Mouse (Mus musculus) embryo, embryonic 9.5 days (tissue): ENCODE data around the gene Serpine1.

Source experiments
- DNase-seq: peaks from one replicate; pipeline ENCODE4 v3.0.0-alpha.2; 2017; ENCODE audit errors: extremely low spot score

Gene Serpine1

GRCm38 (mm10) chr5:137096037-137096436 lies 24.0 kb upstream of the Serpine1 start:
- DNase-seq: no peak

DNA sequence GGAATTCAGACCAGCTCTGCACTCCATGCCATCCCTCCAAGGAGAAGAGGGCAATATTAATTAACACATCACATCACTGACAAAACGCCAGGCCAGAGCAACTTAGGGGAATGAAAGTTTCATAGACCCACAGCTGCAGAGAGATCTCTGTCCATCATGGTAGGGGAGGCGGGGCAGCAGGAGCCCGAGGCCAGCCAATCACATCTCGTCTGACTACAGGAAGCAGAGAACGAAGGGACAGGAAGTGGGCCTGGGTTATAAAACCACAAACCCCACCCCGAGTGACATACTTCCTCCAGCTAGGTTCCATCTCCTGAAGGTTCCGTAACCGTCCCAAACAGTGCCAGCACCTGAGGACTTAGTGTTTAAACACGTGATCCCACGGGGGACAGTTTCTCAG lies 23.1 kb upstream of the Serpine1 start:
- DNase-seq: no peak

- no peak for DNase-seq
These were observed 21.7 kb upstream of the Serpine1 start for GRCm38 (mm10) chr5:137093720-137094119.

DNA sequence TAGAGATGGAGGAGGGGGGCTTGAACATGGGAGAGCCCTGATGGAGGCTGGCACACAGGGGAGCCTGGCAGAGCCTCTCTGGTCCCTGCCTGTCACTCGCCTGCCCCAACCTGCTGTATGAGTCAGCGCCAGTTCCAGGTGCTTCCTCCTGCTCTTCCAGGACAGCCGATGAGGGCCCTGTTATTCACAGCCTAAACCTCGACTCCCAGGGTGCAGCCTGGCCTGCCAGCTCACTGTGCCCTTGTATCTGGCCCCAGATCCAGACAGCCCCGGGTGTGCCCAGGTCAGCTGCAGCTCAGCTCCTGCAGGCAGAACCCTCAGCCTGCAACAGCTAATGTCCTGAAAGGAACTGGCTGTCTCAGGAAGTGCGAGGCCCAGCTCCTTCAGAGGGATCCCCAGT lies 19.5 kb upstream of the Serpine1 start:
- DNase-seq: no peak

- no peak for DNase-seq
These were observed 18.8 kb upstream of the Serpine1 start for GRCm38 (mm10) chr5:137090870-137091269.

DNA sequence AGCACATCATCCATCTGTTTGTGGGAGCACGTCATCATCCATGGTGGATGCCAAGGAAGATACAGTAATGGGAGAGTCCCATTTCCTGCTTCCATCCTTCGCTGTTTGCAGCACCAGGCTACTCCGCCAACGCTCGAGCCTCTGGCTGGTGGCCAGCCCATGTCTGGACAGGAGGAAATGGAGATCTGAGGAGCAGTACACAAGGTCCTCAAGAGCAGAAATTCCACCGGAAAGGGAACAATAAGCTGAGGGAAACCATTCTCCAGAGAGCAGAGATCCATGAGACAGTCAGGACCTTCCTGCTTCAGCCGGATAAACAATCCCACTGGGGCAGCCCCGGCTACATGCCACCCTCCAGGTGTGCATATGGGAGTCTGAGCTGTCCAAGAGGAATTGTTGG lies 15.3 kb upstream of the Serpine1 start:
- DNase-seq: no peak

DNA sequence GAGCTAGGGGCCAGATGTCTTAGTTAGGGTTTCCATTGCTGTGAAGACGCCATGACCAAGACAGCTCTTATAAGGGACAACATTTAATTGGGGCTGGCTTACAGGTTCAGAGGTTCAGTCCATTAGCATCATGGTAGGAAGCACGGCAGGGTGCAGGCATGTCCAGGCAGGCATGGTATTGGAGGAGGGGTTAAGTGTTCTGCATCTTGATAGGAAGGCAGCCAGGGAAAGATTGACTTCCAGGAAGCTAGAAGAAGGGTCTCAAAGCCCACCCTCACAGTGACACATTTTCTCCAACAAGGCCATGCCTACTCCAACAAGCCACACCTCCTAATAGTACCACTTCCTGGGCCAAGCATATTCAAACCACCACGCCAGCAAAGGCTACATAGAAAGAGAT lies 13.7 kb upstream of the Serpine1 start:
- no peak for DNase-seq

DNA sequence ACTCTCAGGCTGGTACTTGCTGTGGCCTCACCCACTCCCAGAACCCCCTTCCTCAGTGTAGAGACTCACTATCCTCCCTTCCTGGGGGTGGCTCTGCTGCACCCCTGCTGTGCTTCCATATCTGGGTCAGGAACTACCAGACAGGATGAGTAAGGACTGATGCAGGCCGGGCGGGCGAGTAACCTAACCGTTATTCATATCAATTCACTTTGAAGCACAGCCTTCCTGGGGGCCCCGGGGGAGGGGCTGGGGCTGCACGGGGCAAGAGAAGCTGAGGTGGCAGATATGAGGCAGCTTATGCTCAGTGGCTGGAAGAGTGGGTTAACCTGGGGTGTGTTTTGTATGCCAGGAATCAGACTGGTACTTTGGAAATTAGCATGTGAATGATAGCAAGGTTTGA lies 13.0 kb upstream of the Serpine1 start:
- no peak for DNase-seq

DNA sequence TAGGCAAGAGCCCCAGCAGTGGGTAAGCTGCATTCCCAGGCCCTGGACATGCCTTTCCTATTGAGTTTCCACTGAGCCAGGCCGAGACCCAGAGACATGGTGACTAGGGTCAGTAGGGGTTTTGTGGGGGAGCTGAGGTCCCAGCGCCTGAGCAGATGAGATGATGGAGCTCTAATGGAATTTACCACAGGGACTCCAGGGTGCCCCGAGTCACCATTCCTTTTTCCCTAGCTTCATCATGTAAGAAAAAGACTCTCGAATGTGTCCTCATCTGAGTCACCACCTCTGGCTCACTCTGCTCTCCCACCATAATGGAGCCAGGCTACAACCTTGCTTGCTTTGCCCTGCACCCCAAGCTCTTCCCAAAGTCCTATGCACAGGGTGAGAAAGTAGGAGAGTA lies 11.0 kb upstream of the Serpine1 start:
- DNase-seq: no peak

DNA sequence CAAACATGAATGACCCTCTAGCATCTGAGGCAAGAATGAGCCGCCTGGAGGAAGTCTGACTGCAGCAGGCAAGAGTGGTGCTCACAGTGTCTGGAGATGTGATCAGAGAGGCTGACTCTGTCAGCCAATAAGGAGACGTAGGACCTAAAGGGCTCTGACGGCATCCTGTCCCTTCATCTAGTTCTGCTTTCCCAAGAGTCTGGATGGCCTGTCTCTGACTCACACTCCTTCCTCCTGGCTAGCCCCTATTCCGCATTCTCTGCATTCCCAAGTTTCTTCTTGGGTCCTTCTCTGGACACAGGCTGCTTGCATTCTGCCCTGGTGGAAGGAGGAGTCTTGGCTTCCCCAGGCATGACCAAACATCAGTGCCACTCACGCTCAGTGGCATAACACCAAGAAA lies 7.8 kb upstream of the Serpine1 start:
- no peak for DNase-seq

DNA sequence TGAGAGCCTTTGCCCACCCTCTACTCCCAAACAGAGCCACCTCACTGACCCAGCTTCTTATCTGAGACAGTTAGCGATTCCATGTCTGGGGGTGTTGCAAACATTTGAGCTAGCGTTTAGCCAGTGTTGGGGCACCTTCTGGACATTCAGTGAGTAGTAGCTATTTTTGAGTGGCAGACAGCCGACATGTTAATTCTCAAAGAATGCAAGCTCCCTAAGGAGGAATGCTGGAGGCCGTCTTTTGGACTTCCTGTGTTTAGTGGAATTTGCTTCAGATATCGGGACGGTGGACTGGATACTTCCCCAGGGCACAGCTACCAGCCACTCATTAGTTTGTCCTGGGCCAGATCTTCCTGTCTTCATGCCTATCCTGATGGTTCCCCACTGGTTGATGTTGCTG lies 6.5 kb upstream of the Serpine1 start:
- DNase-seq: no peak

- no peak for DNase-seq
These were observed 6.0 kb upstream of the Serpine1 start for GRCm38 (mm10) chr5:137078041-137078440.

DNA sequence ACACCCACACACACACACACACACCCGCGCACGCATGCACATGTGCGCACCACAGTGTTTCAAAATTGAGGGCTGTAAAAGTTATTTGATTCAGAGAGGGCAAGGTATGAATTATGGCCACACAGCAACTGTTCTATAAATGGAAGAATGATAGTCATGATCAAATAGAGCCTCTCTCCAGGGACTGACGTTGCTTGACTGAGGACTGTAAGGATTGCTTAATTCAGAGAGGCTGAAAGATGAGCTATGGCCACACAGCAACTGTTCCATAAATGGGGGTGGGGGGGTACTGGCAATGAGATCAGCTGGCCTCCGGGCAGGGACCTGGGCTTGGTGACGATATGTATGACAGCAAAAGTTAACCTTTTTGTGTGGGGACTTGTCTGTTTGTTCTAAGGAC lies 5.1 kb upstream of the Serpine1 start:
- DNase-seq: no peak

GRCm38 (mm10) chr5:137076191-137076930 lies 4.3 kb upstream of the Serpine1 start:
- peak; percentile 32 for DNase-seq

- DNase-seq: no peak
These were observed 3.7 kb upstream of the Serpine1 start for GRCm38 (mm10) chr5:137075726-137076125.

GRCm38 (mm10) chr5:137074191-137074651 lies 2.2 kb upstream of the Serpine1 start:
- no peak for DNase-seq

DNA sequence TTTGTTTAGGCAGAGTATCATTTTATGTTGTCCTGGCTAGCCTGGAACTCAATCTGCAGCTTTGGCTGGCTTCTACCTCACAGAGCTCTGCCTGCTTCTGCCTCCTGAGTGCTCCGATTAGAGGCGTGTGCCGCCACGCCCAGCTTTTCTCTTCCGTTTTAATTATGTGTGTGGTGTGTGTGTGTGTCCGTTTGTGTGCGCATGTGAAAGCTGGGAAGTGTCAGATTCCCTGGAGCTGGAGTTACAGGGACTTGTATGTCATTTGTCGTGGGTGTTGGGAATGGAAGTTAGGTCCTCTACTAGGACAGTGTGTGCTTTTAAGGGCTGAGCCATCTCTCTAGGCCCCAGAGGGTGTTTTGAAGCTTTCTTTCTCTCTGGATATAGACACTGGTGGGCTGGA lies 1.1 kb upstream of the Serpine1 start:
- no peak for DNase-seq

DNA sequence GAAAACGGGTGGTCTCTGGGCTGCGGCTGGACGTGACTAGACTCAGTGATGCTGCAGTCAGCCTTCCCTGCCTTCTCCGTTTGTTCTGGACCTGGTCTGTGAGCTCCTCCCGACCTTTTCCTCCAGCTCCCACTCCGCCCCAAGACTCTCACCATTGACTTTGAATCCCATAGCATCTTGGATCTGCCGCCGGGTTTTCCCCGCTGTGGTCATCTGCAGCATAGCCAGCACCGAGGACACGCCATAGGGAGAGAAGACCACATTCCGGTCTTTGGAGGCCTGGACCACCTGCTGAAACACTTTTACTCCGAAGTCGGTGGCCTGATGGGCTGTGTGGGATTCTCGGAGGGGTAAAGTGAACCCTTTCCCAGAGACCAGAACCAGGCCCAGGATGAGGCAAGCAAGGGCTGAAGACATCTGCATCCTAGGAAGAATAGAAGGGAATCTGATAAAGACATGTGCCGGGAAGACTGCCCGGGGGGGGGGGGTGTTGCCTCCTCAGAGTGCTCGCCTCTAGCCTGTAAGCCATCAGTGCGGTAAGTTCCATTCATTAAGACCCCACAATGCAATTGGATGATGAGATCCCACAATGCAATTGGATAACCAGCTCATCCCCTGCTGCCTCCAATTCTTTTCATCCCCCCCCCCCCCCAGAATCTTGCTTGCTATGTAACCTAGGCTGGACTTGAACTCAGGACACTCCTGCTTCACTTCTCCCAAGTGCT lies 1.0 kb downstream of the Serpine1 start:
- DNase-seq: no peak

GRCm38 (mm10) chr5:137068711-137069110 lies 3.4 kb downstream of the Serpine1 start:
- DNase-seq: no peak

- no peak for DNase-seq
These were observed 6.1 kb downstream of the Serpine1 start for GRCm38 (mm10) chr5:137065923-137066322.

GRCm38 (mm10) chr5:137065454-137065853 lies 6.6 kb downstream of the Serpine1 start:
- no peak for DNase-seq

DNA sequence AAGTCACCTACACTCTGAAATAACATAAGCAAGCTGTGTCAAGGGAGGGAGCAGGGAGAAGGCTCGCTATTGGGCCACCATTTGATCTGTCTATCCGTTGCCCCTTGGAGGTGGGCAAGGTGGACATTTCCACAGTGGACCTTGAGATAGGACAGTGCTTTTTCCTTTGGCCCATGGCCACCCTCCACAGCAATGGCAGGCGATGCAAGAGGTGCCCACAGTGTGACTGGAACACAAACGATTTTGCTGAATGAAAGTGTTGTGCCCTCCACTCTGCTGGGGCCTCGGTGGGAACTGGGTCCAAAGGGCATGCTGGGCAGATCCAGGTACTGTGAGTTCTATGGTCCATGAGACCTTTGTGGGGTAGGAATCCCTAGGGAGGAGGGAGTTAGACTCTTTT lies 9.5 kb downstream of the Serpine1 start:
- no peak for DNase-seq

DNA sequence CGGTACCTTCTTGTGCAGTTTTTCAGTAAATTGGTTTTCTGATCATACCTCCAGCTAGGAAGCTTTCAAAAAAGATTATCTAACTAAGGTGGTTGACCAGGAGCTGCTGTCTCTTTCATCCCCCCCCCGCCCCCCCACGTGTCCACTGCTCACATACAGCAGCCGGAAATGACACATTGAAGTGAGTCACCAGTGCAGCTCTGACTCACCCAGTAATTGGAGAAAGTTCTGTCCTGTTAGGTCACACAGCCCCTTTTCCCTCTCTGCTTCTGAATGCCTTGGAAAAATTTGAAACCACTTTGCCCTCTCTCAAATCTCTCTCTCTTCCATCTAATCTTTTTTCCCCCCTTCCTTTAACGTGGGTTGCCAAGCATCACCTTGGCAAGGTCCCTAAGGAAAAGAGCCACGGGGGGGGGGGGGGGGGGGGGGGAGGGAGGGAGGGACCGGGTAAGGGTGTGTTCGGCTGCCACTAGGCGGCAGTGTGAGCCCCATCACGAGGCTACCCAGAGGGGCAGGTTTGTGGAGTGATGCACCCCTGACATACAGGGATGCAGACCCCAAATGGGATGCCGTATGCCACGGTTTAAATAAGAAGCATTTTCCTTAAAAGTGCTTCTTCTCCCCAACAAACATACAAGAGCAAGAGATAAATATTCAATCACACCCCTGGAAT lies 10.1 kb downstream of the Serpine1 start:
- DNase-seq: no peak
